Mouse (Mus musculus) erythroblast, adult 5-6 weeks (primary cell): Measurements from ENCODE around the gene Apol6. TPM values are rescaled to one million over a fixed set of nuclear protein-coding genes. Genes with fewer than 3 reads are reported as not detected.

Source experiments
- ATAC-seq: replicated peaks from 2 replicates; pipeline ENCODE4 v1.8.0; 2016; ENCODE audit warnings: moderate number of reproducible peaks, mild to moderate bottlenecking, moderate TSS enrichment, inconsistent platforms; ENCODE audit not compliant: poor library complexity, low FRiP score, severe bottlenecking
- total RNA-seq, 2 experiments: library from RNA; stranded (forward) in 1 of 2; stranded (reverse) in 1 of 2; fragments of 150-400 nt in 1 of 2; fragments of 200-764, 138-1000 nt in 1 of 2; gene quantifications; 2 replicates each; pipeline versions ENCODE4 v1.2.3 to v1.2.4; 2015 to 2017; ENCODE audit warnings: low replicate concordance in 2 of 2

The Apol6 gene
- total RNA-seq, 2 experiments from 2014 or later: not detected

GRCm38 (mm10) chr15:77097358-77097757, 52.8 kb downstream of the Apol6 start:
- no peak for ATAC-seq

DNA sequence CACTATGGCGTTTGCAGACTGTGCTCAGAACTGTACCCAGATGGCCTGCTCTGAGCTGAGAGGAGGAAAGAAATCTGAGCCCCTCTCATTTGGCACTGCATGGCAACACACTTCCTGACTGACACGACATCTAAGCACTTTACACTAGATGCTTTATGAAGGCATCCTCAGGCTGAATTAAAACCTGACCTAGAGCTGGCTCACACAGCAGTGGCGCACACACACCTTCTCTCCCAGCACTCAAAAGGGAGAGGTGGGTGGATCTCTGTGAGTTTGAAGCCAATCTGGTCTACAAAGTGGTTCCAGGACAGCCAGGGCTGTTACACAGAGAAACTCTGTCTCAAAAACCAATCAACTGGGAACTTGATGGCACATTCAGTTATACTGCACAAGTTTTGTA, 55.2 kb downstream of the Apol6 start:
- ATAC-seq: no peak

GRCm38 (mm10) chr15:77102685-77103084, 58.2 kb downstream of the Apol6 start:
- ATAC-seq: no peak

DNA sequence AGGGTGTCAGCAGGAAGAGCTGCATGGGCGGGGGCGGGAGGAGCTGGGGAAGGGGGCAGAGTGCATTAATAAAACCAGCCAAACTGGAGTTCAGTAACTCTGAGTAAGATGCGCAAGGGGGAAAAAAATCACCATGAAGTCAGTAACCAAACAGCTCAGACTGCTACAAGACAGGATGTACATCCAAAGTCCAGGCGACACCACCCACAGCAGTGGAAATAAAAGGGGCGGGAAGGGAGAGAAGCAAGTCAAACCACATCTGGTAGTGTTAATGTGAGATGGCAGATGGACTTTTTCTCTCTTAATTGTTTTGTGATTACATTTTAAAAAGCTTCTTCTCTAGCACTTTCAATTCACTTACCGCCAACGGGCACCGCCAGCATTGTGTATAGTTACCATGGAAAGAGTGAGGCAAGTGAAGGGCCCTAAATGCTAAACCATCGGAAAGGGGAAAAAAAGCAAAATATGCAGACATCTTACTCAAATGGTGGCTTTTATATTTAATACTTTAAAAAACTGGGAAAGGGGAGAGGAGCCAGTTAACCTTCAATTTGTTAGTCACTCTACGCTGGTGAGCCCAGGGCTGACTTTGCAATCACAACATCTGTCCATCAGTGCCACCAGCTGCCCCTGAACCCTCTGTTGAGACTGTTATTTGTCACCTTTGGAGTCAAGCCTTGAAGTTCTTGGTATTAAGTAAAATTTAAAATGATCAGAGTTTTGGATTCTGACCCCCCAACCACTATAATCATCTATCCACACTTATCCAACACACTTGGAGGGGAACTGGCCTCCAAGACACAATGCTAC, 60.0 kb downstream of the Apol6 start:
- ATAC-seq: no peak

DNA sequence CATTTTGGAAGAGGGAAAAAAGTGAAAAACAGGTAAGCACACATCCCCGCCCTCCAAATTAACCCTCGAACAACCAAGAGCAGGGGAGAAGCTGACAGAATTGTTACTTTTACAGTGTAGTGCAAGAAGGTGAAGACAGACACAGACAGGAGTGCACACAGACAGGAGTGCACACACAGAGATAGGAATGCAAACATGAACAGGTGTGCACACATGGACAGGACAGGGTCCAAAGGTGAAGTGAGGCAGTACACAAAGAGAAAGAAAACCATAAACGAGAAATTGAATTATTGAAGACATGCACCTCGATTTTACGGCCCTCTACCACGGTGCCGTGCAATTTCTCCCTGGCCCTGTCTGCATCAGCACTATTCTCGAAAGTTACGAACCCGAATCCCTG, 60.7 kb downstream of the Apol6 start:
- no peak for ATAC-seq

Other genes with a start within 250 kb of the Apol6 start
- gene Zfp251, start 173.3 kb upstream of the Apol6 start, total RNA-seq (2015; ENCODE audit: low replicate concordance): 0.42 TPM in 1 of 2 replicates, not detected in the other
- 1.1 and 1.3 TPM in 2 replicates for gene Zfp251, start 173.3 kb upstream of the Apol6 start, total RNA-seq (2017; ENCODE audit: low replicate concordance)
- 1.2 and 1.9 TPM in 2 replicates for gene Zfp7, start 165.5 kb upstream of the Apol6 start, total RNA-seq (2015; ENCODE audit: low replicate concordance)
- 1.3 TPM in 2 replicates for gene Zfp7, start 165.5 kb upstream of the Apol6 start, total RNA-seq (2017; ENCODE audit: low replicate concordance)
- not detected in 2 replicates for gene Gm49527, start 165.4 kb upstream of the Apol6 start, total RNA-seq (2015; ENCODE audit: low replicate concordance)
- not detected in 2 replicates for gene Gm49527, start 165.4 kb upstream of the Apol6 start, total RNA-seq (2017; ENCODE audit: low replicate concordance)
- not detected in 2 replicates for gene Zfp647, start 119.3 kb upstream of the Apol6 start, total RNA-seq (2015; ENCODE audit: low replicate concordance)
- 0.42 TPM in 1 of 2 replicates, not detected in the other for gene Zfp647, start 119.3 kb upstream of the Apol6 start, total RNA-seq (2017; ENCODE audit: low replicate concordance)
- 5.0 and 6.0 TPM in 2 replicates for gene 1110038F14Rik, start 96.2 kb upstream of the Apol6 start, total RNA-seq (2015; ENCODE audit: low replicate concordance)
- 7.7 and 9.4 TPM in 2 replicates for gene 1110038F14Rik, start 96.2 kb upstream of the Apol6 start, total RNA-seq (2017; ENCODE audit: low replicate concordance)
- gene Mb, start 5.9 kb downstream of the Apol6 start, total RNA-seq (2015; ENCODE audit: low replicate concordance): not detected in 2 replicates
- gene Mb, start 5.9 kb downstream of the Apol6 start, total RNA-seq (2017; ENCODE audit: low replicate concordance): not detected in 2 replicates